Mouse (Mus musculus): Measurements from ENCODE around the gene Pfkfb4. TPM values are rescaled to one million over a fixed set of nuclear protein-coding genes. Genes with fewer than 3 reads are reported as not detected.

The Pfkfb4 gene
- polyA plus RNA-seq, 1 experiment from 2014 or later, result 12.8 TPM

DNA sequence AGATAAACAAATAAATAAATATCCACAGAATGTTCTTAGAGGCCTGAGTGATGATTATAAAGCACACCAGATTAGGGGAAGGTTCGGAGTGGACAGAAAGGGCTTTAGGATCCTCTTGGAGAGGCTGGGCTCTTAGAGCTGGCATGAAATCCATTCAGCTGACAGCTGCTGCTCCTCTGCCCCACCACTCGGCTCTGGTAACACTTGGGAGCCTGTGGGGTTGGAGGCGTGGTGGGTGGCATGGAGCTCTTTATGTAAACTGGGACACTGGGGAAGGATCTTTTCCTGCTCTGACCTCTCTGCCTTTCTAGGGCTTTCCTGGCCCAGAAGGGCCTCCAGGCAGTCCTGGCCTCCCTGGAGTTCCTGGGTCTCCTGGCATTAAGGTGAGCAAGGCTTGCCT is 28.0 kb upstream of the Pfkfb4 start:
- Histone ChIP-seq H3K9ac (ENCODE audit: low read length) (no peak overlapping the region), H3K36me3 (ENCODE audit: control insufficient read depth, insufficient read depth, low read length) (no peaks in the 10 kb centered on the region), H3K9me3 (ENCODE audit: control insufficient read depth, low read length) (no peaks in the 10 kb centered on the region), H3K27me3 (ENCODE audit: control insufficient read depth, insufficient read depth, low read length) (no peaks in the 10 kb centered on the region), H3K4me2 (ENCODE audit: low read depth, low read length, severe bottlenecking) (no peak overlapping the region), H3K27ac (ENCODE audit: low read depth, low read length) (no peak overlapping the region), H3K4me1 (replicated peaks; ENCODE audit: control insufficient read depth, insufficient read depth, low read length) (no peaks in the 10 kb centered on the region), H3K4me3 (ENCODE audit: low read depth, low read length) (no peak overlapping the region)
- DNase-seq (ENCODE audit: low spot score) (no peak), ATAC-seq (replicated peaks; ENCODE audit: low FRiP score) (no peak)
- WGBS, result 84% methylated on average over 3 of the region's 3 CpGs

DNA sequence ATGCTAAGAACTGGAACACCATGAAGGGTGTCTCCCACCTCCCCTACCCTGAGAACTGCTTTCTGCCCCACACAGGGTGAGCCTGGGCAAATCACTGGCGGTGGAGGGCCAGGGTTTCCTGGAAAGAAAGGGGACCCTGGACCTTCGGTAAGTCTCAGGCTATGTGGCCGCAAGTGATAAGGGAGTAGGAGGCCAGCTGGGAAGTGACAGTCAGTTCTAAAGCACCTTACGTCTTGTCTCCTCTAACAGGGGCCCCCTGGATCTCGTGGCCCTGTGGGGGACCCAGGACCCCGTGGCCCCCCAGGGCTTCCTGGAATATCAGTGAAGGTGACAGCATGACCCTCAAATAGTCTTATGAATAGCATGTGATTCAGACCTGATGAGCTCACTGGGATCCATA is 27.2 kb upstream of the Pfkfb4 start:
- ATAC-seq (replicated peaks; ENCODE audit: low FRiP score), result no peak
- WGBS, result 81% methylated on average over 6 of the region's 6 CpGs

DNA sequence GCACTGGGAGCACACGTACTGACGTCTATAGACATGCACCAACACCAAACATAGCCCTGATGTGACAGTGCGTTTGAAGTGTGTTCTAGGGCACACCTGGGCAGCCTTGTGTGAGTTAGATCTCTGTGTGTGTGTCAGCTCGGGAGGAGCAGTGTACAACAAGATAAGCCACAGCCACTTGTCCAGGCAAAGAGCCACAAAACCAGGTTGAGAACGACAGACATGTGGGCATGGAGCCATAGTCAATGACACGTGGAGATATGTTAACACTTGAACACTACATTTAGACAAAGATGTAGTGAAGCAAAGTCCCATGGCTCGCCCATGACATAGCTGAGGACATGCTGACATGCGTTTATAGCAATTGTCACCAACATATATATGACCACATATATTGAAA is 21.0 kb upstream of the Pfkfb4 start:
- Histone ChIP-seq H3K9ac (ENCODE audit: low read length) (no peak overlapping the region), H3K4me1 (replicated peaks; ENCODE audit: control insufficient read depth, insufficient read depth, low read length) (no peaks in the 10 kb centered on the region), H3K27ac (ENCODE audit: low read depth, low read length) (no peak overlapping the region), H3K27me3 (ENCODE audit: control insufficient read depth, insufficient read depth, low read length) (no peaks in the 10 kb centered on the region), H3K9me3 (ENCODE audit: control insufficient read depth, low read length) (no peaks in the 10 kb centered on the region), H3K4me2 (ENCODE audit: low read depth, low read length, severe bottlenecking) (no peak overlapping the region), H3K4me3 (ENCODE audit: low read depth, low read length) (no peak overlapping the region), H3K36me3 (ENCODE audit: control insufficient read depth, insufficient read depth, low read length) (no peaks in the 10 kb centered on the region)
- WGBS, result 85% methylated on average over 8 of the region's 8 CpGs
- DNase-seq (ENCODE audit: low spot score), result no peak
- no peak for ATAC-seq (replicated peaks; ENCODE audit: low FRiP score)

More for the DNA sequence above, 27.2 kb upstream of the Pfkfb4 start:
- Histone ChIP-seq H3K27ac (ENCODE audit: low read depth, low read length) (no peak overlapping the region), H3K9me3 (ENCODE audit: control insufficient read depth, low read length) (no peaks in the 10 kb centered on the region), H3K4me2 (ENCODE audit: low read depth, low read length, severe bottlenecking) (no peak overlapping the region), H3K27me3 (ENCODE audit: control insufficient read depth, insufficient read depth, low read length) (no peaks in the 10 kb centered on the region), H3K4me3 (ENCODE audit: low read depth, low read length) (no peak overlapping the region), H3K9ac (ENCODE audit: low read length) (no peak overlapping the region), H3K36me3 (ENCODE audit: control insufficient read depth, insufficient read depth, low read length) (no peaks in the 10 kb centered on the region), H3K4me1 (replicated peaks; ENCODE audit: control insufficient read depth, insufficient read depth, low read length) (no peaks in the 10 kb centered on the region)
- no peak for DNase-seq (ENCODE audit: low spot score)

GRCm38 (mm10) chr9:108976483-108976882 is 15.1 kb upstream of the Pfkfb4 start:
- Histone ChIP-seq H3K4me3 (ENCODE audit: low read depth, low read length) (no peak overlapping the region), H3K9ac (ENCODE audit: low read length) (no peak overlapping the region), H3K36me3 (ENCODE audit: control insufficient read depth, insufficient read depth, low read length) (no peaks in the 10 kb centered on the region), H3K27ac (ENCODE audit: low read depth, low read length) (no peak overlapping the region), H3K4me1 (replicated peaks; ENCODE audit: control insufficient read depth, insufficient read depth, low read length) (no peaks in the 10 kb centered on the region), H3K4me2 (ENCODE audit: low read depth, low read length, severe bottlenecking) (no peak overlapping the region), H3K27me3 (ENCODE audit: control insufficient read depth, insufficient read depth, low read length) (no peaks in the 10 kb centered on the region), H3K9me3 (ENCODE audit: control insufficient read depth, low read length) (no peaks in the 10 kb centered on the region)
- WGBS, result 86% methylated on average over 9 of the region's 9 CpGs
- ATAC-seq (replicated peaks; ENCODE audit: low FRiP score), result no peak
- no peak for DNase-seq (ENCODE audit: low spot score)

DNA sequence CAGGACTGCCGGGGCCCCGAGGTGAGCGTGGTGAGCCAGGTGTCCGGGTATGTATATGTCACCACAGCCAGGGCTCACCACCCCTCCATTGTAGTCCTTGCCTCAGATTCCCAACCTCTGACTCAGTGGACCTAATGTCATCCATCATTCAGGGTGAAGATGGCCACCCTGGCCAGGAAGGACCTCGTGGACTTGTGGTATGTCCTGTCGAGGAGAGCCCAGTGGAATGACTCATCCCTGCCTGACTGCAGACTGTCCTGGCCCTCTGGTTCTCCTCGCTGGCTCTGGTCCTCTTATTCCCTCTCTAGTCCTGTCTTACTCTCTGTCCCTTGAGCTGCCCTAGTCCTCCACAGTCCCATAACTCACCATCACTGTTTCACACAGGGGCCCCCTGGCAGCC is 13.6 kb upstream of the Pfkfb4 start:
- 81% methylated on average over 7 of the region's 7 CpGs for whole genome bisulfite sequencing
- no peaks in the 10 kb centered on the region for H3K9me3 ChIP-seq (ENCODE audit: control insufficient read depth, low read length)
- no peak overlapping the region for H3K9ac ChIP-seq (ENCODE audit: low read length)
- H3K27me3 ChIP-seq (ENCODE audit: control insufficient read depth, insufficient read depth, low read length), result no peaks in the 10 kb centered on the region
- no peak overlapping the region for H3K4me2 ChIP-seq (ENCODE audit: low read depth, low read length, severe bottlenecking)
- no peak for ATAC-seq (replicated peaks; ENCODE audit: low FRiP score)
- no peak overlapping the region for H3K27ac ChIP-seq (ENCODE audit: low read depth, low read length)
- H3K4me1 ChIP-seq (replicated peaks; ENCODE audit: control insufficient read depth, insufficient read depth, low read length), result no peaks in the 10 kb centered on the region
- no peak overlapping the region for H3K4me3 ChIP-seq (ENCODE audit: low read depth, low read length)
- no peak for DNase-seq (ENCODE audit: low spot score)
- no peaks in the 10 kb centered on the region for H3K36me3 ChIP-seq (ENCODE audit: control insufficient read depth, insufficient read depth, low read length)

DNA sequence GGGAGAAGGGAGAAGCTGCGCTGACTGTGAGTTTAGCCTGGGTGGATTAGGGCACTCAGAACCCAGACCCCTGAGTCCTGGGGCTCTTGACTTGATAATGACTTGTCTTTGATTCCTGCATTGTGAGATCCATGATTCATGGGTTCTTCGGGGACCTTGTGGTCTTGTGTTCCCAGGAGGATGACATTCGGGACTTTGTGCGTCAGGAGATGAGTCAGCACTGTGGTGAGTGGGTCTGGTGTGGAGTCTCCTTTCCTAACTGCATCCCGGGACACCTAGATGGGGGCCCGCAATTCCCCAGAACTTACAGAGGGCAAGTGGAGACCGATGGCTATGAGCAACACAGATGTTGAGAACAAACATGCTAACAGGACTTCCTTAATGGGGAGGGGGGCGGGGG is 9.1 kb upstream of the Pfkfb4 start:
- no peak overlapping the region for H3K9ac ChIP-seq (ENCODE audit: low read length)
- no peaks in the 10 kb centered on the region for H3K27me3 ChIP-seq (ENCODE audit: control insufficient read depth, insufficient read depth, low read length)
- no peak overlapping the region for H3K27ac ChIP-seq (ENCODE audit: low read depth, low read length)
- H3K9me3 ChIP-seq (ENCODE audit: control insufficient read depth, low read length), result no peaks in the 10 kb centered on the region
- no peak overlapping the region for H3K4me2 ChIP-seq (ENCODE audit: low read depth, low read length, severe bottlenecking)
- ATAC-seq (replicated peaks; ENCODE audit: low FRiP score) (no peak), DNase-seq (ENCODE audit: low spot score) (no peak)
- no peaks in the 10 kb centered on the region for H3K36me3 ChIP-seq (ENCODE audit: control insufficient read depth, insufficient read depth, low read length)
- 91% methylated on average over 8 of the region's 8 CpGs for WGBS
- no peaks in the 10 kb centered on the region for H3K4me1 ChIP-seq (replicated peaks; ENCODE audit: control insufficient read depth, insufficient read depth, low read length)
- H3K4me3 ChIP-seq (ENCODE audit: low read depth, low read length), result no peak overlapping the region

DNA sequence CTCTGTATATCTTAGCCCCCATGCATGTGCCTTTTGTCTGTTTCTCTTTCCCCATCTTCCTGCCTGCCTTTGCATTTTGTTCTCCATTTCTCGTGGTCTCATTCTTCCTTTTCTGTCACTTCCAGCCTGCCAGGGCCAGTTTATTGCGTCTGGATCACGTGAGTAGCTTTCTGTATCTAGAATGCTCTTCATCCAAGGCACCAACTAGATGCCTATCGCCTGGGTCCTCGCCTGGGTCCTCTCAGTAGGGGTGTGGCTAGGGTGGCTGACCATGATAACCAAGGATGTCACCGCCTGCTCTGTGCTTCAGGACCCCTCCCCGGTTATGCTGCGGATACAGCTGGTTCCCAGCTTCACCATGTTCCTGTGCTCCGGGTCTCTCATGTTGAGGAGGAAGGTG is 8.4 kb upstream of the Pfkfb4 start:
- ATAC-seq (replicated peaks; ENCODE audit: low FRiP score) (no peak), DNase-seq (ENCODE audit: low spot score) (no peak)
- Histone ChIP-seq H3K36me3 (ENCODE audit: control insufficient read depth, insufficient read depth, low read length) (no peaks in the 10 kb centered on the region), H3K4me3 (ENCODE audit: low read depth, low read length) (no peak overlapping the region), H3K27me3 (ENCODE audit: control insufficient read depth, insufficient read depth, low read length) (no peaks in the 10 kb centered on the region), H3K27ac (ENCODE audit: low read depth, low read length) (no peak overlapping the region), H3K9me3 (ENCODE audit: control insufficient read depth, low read length) (no peaks in the 10 kb centered on the region), H3K9ac (ENCODE audit: low read length) (no peak overlapping the region), H3K4me2 (ENCODE audit: low read depth, low read length, severe bottlenecking) (no peak overlapping the region), H3K4me1 (replicated peaks; ENCODE audit: control insufficient read depth, insufficient read depth, low read length) (no peaks in the 10 kb centered on the region)
- 80% methylated on average over 9 of the region's 9 CpGs for WGBS

- DNase-seq (ENCODE audit: low spot score), result no peak
- H3K9ac ChIP-seq (ENCODE audit: low read length), result no peak within 1 kb of the TSS
- H3K4me2 ChIP-seq (ENCODE audit: low read depth, low read length, severe bottlenecking), result no peak within 1 kb of the TSS
- no peaks in the 10 kb centered on the region for H3K4me1 ChIP-seq (replicated peaks; ENCODE audit: control insufficient read depth, insufficient read depth, low read length)
- WGBS, result 86% methylated on average over 4 of the region's 4 CpGs
- ATAC-seq (replicated peaks; ENCODE audit: low FRiP score), result no peak
- no peak within 1 kb of the TSS for H3K4me3 ChIP-seq (ENCODE audit: low read depth, low read length)
- H3K36me3 ChIP-seq (ENCODE audit: control insufficient read depth, insufficient read depth, low read length), result no peaks in the 10 kb centered on the region
- H3K27ac ChIP-seq (ENCODE audit: low read depth, low read length), result no peak within 1 kb of the TSS
- no peaks in the 10 kb centered on the region for H3K9me3 ChIP-seq (ENCODE audit: control insufficient read depth, low read length)
- no peaks in the 10 kb centered on the region for H3K27me3 ChIP-seq (ENCODE audit: control insufficient read depth, insufficient read depth, low read length)
These were observed 5.9 kb upstream of the Pfkfb4 start, which contains the start of gene Ucn2 for GRCm38 (mm10) chr9:108985710-108986109. TSS of gene Ucn2 (plus strand) at chr9:108986010.

GRCm38 (mm10) chr9:108987704-108988350 is 3.8 kb upstream of the Pfkfb4 start:
- Histone ChIP-seq H3K27ac (ENCODE audit: low read depth, low read length) (no peak overlapping the region), H3K9ac (ENCODE audit: low read length) (no peak overlapping the region), H3K4me2 (ENCODE audit: low read depth, low read length, severe bottlenecking) (peak overlapping the region; percentile 15; the same call in 1 of the 2 replicates), H3K4me1 (replicated peaks; ENCODE audit: control insufficient read depth, insufficient read depth, low read length) (no peaks in the 10 kb centered on the region), H3K9me3 (ENCODE audit: control insufficient read depth, low read length) (no peaks in the 10 kb centered on the region), H3K36me3 (ENCODE audit: control insufficient read depth, insufficient read depth, low read length) (no peaks in the 10 kb centered on the region), H3K4me3 (ENCODE audit: low read depth, low read length) (no peak overlapping the region), H3K27me3 (ENCODE audit: control insufficient read depth, insufficient read depth, low read length) (no peaks in the 10 kb centered on the region)
- DNase-seq (ENCODE audit: low spot score) (peak; percentile 64), ATAC-seq (replicated peaks; ENCODE audit: low FRiP score) (no peak)
- WGBS, result 21% methylated on average over 15 of the region's 15 CpGs

Measured in forebrain, embryonic 11.5 days (tissue).